Mouse (Mus musculus) pancreas, adult 10 weeks (tissue): Measurements from ENCODE around the gene Tmem120b. TPM values are rescaled to one million over a fixed set of nuclear protein-coding genes. Genes with fewer than 3 reads are reported as not detected.

ENCODE experiments used
- polyA plus RNA-seq: library from polyadenylated mRNA; stranded (reverse); fragments of 350-450 nt; fragmentation: Illumina TruSeq; extraction: RNeasy Lipid Tissue Mini Kit (QIAGEN cat#74804); gene quantifications from one replicate; pipeline ENCODE4 v1.2.3, GENCODE M21; 2015; ENCODE audit warnings: low read depth, low replicate concordance; ENCODE audit not compliant: insufficient read depth

Gene Tmem120b
- 7.0 TPM for polyA plus RNA-seq

DNA sequence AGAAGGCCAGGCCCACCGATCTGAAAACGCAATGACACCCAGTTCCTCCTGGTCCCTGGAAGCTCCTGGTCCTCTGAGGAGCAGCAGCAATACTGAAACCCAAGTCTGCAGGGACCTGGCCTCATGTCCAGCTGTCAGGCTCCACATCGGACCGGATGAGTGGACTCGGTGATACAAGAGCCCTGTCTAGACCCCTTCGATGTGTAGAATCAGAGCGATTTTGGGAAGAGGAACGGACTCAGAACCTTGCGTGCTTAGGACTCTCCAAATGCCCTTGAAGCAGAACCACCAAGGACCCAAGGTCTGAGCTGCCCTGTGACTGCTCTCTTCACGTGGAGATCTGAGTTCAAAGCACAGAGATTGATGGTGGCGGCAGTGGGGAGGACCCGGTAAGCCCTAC is at the start of gene Tmem120b:
Tmem120b (plus strand) TSS at position 301 of the 400 bp plus-strand sequence.

DNA sequence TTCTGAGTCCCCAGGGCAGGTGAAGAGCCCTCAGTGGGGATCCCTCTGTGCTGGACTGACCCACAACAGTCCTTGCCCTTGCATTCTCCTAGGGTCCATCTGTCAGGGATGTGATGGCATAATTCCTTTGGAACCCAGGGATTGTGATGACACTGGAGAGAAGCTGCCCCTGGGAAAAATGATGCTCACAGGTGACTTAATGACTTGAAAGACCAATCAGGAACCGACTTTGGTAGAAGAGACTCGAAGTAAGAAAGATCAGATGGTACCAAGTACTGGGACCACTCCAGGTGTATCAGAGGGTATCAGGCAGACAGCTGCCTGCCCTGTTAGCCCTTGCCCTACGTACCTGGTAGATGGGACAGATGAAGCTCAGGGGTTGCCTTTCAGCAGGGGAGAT is 21.3 kb upstream of the Tmem120b start, which contains the start of gene Morn3:
Morn3 (minus strand) TSS at position 101 of the 400 bp plus-strand sequence.

DNA sequence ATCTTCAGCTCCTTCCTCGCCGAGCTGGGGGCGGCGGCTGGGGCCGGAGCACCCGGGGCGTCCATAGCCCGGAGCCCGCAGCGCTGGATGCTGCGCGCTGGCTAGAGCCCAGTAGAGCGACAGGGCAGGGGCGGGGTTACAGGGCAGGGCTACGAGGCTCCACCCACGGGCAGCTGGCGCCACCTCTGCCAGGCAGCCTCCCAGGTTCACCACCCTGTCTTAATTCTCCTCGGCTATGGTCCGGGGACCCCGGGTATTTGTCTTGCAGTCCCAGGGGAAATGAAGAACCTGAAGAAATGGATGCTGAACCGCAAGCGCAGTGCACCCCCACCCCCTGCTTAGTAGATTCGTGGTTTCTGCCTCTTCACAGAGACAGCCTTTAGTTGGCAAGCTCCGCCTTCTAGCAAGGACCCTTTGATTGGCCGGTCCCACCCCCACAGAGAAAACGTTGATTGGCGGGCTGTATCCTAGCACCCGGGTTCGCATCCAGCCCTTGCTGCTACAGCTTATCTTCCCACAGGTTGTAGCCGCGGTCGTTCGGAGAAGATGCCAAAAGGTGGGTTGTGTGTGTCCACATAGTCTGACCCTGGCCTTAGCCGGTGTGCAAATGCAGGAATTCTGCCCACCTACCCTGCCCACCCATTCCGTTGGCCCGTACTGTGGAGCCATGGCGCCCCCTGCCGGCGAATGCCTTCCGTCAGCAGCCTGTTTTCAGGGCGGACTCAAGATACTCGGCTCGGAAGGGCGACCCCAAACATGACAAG is 64.3 kb downstream of the Tmem120b start, which contains the start of gene Rhof:
Rhof (minus strand) TSS at position 385 of the 764 bp plus-strand sequence.

DNA sequence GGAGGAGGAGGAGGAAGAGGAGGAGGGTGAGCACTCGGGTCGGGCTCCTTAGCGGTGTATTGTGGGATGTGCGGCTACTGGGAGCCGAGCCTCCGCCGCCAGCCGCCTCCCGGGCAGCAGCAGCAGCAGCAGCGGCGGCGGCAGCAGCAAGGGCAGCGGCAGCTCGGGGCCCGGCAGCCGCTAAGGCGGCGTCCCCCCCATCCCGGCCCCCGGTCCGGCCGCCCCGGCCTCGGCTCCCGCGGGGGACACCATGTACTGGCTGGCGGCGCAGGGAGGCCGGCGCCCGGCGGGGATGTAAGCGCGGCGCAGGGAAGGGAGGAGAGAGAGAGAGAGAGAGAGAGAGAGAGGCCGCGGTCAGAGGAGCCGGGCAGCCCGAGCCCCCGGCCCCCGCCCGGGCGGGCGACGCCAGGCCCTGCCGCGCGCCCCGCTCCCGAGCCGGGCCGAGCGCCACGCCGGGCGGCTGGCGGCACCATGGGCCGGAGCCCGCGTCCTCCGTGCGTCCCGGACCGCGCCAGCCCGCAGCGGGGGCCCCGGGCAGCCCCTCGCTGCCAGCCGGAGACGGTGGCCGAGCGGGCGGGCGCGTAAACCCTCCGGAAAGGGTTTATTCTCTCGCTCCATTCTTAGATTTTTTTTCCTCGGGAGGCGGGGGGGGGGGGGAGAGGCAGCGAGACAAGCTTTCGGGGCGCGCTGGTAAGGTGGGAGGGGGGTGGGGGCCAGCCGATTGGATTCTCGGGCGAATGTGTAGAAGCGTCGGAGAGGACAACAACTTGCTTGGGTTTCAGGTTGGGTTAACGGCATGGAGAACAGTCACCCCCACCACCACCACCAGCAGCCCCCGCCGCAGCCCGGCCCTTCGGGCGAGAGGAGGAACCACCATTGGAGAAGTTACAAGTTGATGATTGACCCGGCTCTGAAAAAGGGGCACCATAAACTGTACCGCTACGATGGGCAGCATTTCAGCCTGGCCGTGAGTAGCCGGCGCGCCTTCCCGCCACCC is 74.2 kb downstream of the Tmem120b start, which contains the start of gene Setd1b:
Setd1b (plus strand) TSS at position 33 of the 997 bp plus-strand sequence.

Other genes starting within 250 kb of the Tmem120b start
- gene Anapc5, start 247.1 kb upstream of the Tmem120b start, polyA plus RNA-seq: 85.3 TPM
- 2.2 TPM for gene Rnf34, start 218.4 kb upstream of the Tmem120b start, polyA plus RNA-seq
- 4.5 TPM for gene Kdm2b, start 78.6 kb upstream of the Tmem120b start, polyA plus RNA-seq
- gene Orai1, start 53.3 kb upstream of the Tmem120b start, polyA plus RNA-seq: 4.7 TPM
- not detected for gene Morn3, start 21.4 kb upstream of the Tmem120b start, polyA plus RNA-seq
- gene Rhof, start 64.3 kb downstream of the Tmem120b start, polyA plus RNA-seq: 0.18 TPM
- 5.8 TPM for gene Setd1b, start 73.8 kb downstream of the Tmem120b start, polyA plus RNA-seq
- 3.7 TPM for gene Psmd9, start 101.0 kb downstream of the Tmem120b start, polyA plus RNA-seq
- gene Hpd, start 114.3 kb downstream of the Tmem120b start, polyA plus RNA-seq: not detected
- 2.9 TPM for gene Wdr66, start 183.7 kb downstream of the Tmem120b start, polyA plus RNA-seq